Mouse (Mus musculus) intestine, embryonic 14.5 days (tissue): ENCODE results near the gene Mob1b. TPM values are rescaled to one million over a fixed set of nuclear protein-coding genes. Genes with fewer than 3 reads are reported as not detected.

ENCODE experiments used
- ATAC-seq: fragments of 200-750 bp; cut with Nextera tagmentation; replicated peaks from 2 replicates; pipeline ENCODE4 v1.8.0; 2017; ENCODE audit warnings: low read depth, moderate number of reproducible peaks, moderate TSS enrichment, moderate library complexity; ENCODE audit not compliant: low FRiP score, low TSS enrichment
- DNase-seq: peaks from one replicate; pipeline ENCODE4 v3.0.0-alpha.2; 2018; ENCODE audit warnings: low spot score
- H3K27ac ChIP-seq: fragments of 300-500 bp; sonication (generic); 2 replicates; pipeline ENCODE4 v1.5.1; 2014; ENCODE audit warnings: low read depth, mild to moderate bottlenecking, control low read depth
- H3K27me3 ChIP-seq: fragments of 300-500 bp; sonication (generic); replicated peaks from 2 replicates; pipeline ENCODE4 v1.6.1; 2014; ENCODE audit warnings: low read length, control low read depth; ENCODE audit not compliant: control insufficient read depth, insufficient read depth
- H3K36me3 ChIP-seq: fragments of 300-500 bp; sonication (generic); 2 replicates; pipeline ENCODE4 v1.6.1; 2014; ENCODE audit warnings: low read length, control low read depth; ENCODE audit not compliant: control insufficient read depth, insufficient read depth
- H3K4me1 ChIP-seq: fragments of 300-500 bp; sonication (generic); replicated peaks from 2 replicates; pipeline ENCODE4 v1.6.1; 2014; ENCODE audit warnings: low read length, control low read depth, mixed read lengths; ENCODE audit not compliant: control insufficient read depth, insufficient read depth
- H3K4me2 ChIP-seq: fragments of 300-500 bp; sonication (generic); 2 replicates; pipeline ENCODE4 v1.6.1; 2014; ENCODE audit warnings: low read length
- H3K4me3 ChIP-seq: fragments of 300-500 bp; sonication (generic); 2 replicates; pipeline ENCODE4 v1.5.1; 2014; ENCODE audit warnings: low read depth, low read length, control low read depth, mixed read lengths
- H3K9ac ChIP-seq: fragments of 300-500 bp; sonication (generic); 2 replicates; pipeline ENCODE4 v1.6.1; 2014; ENCODE audit warnings: mild to moderate bottlenecking, low read length
- H3K9me3 ChIP-seq: fragments of 300-500 bp; sonication (generic); 2 replicates; pipeline ENCODE4 v1.6.1; 2016; ENCODE audit warnings: low read length, control low read depth; ENCODE audit not compliant: control insufficient read depth
- WGBS: fragments of 180-500 bp; shearing (Covaris S2); extraction: QIAGEN DNeasy Blood & Tissue Kit; methylation state at CpG from one replicate; pipeline ENCODE4 v1.1.7; 2014; 5-methylcytosine and 5-hydroxymethylcytosine counted together
- polyA plus RNA-seq: library from polyadenylated mRNA; unstranded; fragments of >200 nt; fragmentation: Nextera tagmentation; extraction: Ambion mirVana; gene quantifications from 2 replicates; pipeline ENCODE4 v1.2.1, GENCODE M21; 2014

The Mob1b gene
- polyA plus RNA-seq, 1 experiment from 2014 or later: 14.7 TPM

- 19% methylated on average over 5 of the region's 5 CpGs for WGBS
- no peak for ATAC-seq
Observed at GRCm38 (mm10) chr5:88806278-88806677, 85.6 kb downstream of the Mob1b start.

GRCm38 (mm10) chr5:88807342-88807741, 86.7 kb downstream of the Mob1b start:
- Histone ChIP-seq H3K36me3 (no peaks in the 10 kb centered on the region), H3K9me3 (no peaks in the 10 kb centered on the region), H3K4me3 (no peak overlapping the region), H3K4me1 (no peaks in the 10 kb centered on the region), H3K9ac (no peak overlapping the region), H3K27me3 (no peaks in the 10 kb centered on the region), H3K4me2 (no peak overlapping the region), H3K27ac (no peak overlapping the region)
- DNase-seq (no peak), ATAC-seq (no peak)
- 38% methylated on average over 9 of the region's 9 CpGs for WGBS

More at GRCm38 (mm10) chr5:88806278-88806677, 85.6 kb downstream of the Mob1b start:
- no peak for DNase-seq
- H3K4me1 ChIP-seq: no peaks in the 10 kb centered on the region
- no peaks in the 10 kb centered on the region for H3K36me3 ChIP-seq
- H3K27me3 ChIP-seq: no peaks in the 10 kb centered on the region
- H3K4me3 ChIP-seq: no peak overlapping the region
- no peaks in the 10 kb centered on the region for H3K9me3 ChIP-seq
- no peak overlapping the region for H3K9ac ChIP-seq
- H3K4me2 ChIP-seq: no peak overlapping the region
- H3K27ac ChIP-seq: no peak overlapping the region

GRCm38 (mm10) chr5:88813188-88813587, 92.5 kb downstream of the Mob1b start:
- Histone ChIP-seq H3K9me3 (no peaks in the 10 kb centered on the region), H3K27ac (no peak overlapping the region), H3K4me2 (no peak overlapping the region), H3K9ac (no peak overlapping the region), H3K4me1 (no peaks in the 10 kb centered on the region), H3K4me3 (no peak overlapping the region), H3K36me3 (no peaks in the 10 kb centered on the region), H3K27me3 (no peaks in the 10 kb centered on the region)
- DNase-seq: no peak
- 78% methylated on average over 2 of the region's 2 CpGs for WGBS
- no peak for ATAC-seq

Other genes with a start within 250 kb of the Mob1b start
- gene Enam, start 232.9 kb upstream of the Mob1b start, polyA plus RNA-seq: not detected in 2 replicates
- gene Jchain, start 193.0 kb upstream of the Mob1b start, polyA plus RNA-seq: 0.17 TPM in 1 of 2 replicates, not detected in the other
- 63.6 and 63.9 TPM in 2 replicates for gene Utp3, start 166.4 kb upstream of the Mob1b start, polyA plus RNA-seq
- gene Rufy3, start 155.8 kb upstream of the Mob1b start, polyA plus RNA-seq: 23.4 and 23.6 TPM in 2 replicates
- gene Grsf1, start 44.7 kb upstream of the Mob1b start, polyA plus RNA-seq: 58.5 and 59.5 TPM in 2 replicates
- 49.6 and 52.3 TPM in 2 replicates for gene Dck, start 44.1 kb downstream of the Mob1b start, polyA plus RNA-seq
- gene Slc4a4, start 166.0 kb downstream of the Mob1b start, polyA plus RNA-seq: 4.0 and 5.9 TPM in 2 replicates